Mouse (Mus musculus): Measurements from ENCODE around the gene Dnah5. TPM values are rescaled to one million over a fixed set of nuclear protein-coding genes. Genes with fewer than 3 reads are reported as not detected.
"Not testable (repeated sequence)": the region's sequence is repeated elsewhere in the genome, so short reads cannot be mapped to it uniquely, and the experiment has no call there.

Dnah5 gene
- polyA plus RNA-seq, 1 experiment from 2014 or later: 0.17 TPM

DNA sequence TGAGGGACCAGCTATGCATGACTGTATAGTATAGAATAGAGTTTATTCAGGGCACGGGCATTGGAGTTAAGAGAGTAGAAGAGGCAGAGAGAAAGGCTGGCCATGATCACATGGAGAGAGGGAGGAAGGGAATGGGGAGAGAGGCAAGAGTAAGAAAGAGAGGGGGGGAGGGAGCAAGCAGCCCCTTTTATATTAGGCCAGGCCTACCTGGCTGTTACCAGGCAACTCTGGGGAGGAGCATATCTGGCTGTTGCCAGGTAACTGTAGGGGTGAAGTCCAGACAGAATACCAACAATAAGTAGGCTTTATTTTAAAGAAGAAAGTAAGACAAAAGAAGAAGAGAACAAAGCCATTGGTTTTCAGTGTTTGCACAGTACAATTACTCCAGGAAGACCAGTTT lies 194.9 kb downstream of the Dnah5 start:
- H3K4me3 ChIP-seq (replicated peaks): no peak overlapping the region
- no peak overlapping the region for H3K4me2 ChIP-seq
- H3K9ac ChIP-seq: no peak overlapping the region
- peaks cover 11% of the 10 kb centered on the region for H3K4me1 ChIP-seq
- H3K27ac ChIP-seq: no peak overlapping the region
- H3K9me3 ChIP-seq: no peaks in the 10 kb centered on the region
- no peaks in the 10 kb centered on the region for H3K36me3 ChIP-seq (replicated peaks)
- no peak for ATAC-seq (ENCODE audit: low FRiP score)
- 81% methylated on average over 1 of the region's 1 CpGs for WGBS
- H3K27me3 ChIP-seq: no peaks in the 10 kb centered on the region

DNA sequence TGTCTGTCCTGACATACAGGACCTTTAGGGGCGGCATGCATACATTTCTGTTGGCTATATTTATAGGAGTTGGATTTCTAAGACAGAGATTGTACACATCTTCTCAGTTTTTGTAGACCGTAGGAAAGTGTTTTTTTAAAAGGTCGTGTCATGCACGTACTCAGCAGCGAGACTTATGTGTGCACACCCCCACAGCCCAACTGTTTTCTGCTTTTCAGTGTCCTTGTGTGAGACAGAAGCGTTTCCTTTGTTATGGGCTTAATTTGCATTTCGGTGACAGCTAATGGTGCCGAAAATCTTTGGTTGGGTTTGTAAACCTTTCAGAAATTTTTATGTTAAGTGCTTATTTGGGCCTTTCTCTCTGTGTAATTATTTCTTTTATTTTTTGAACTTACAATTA lies 195.7 kb downstream of the Dnah5 start:
- Histone ChIP-seq H3K27ac (no peak overlapping the region), H3K36me3 (replicated peaks) (no peaks in the 10 kb centered on the region), H3K9ac (no peak overlapping the region), H3K4me3 (replicated peaks) (no peak overlapping the region), H3K4me1 (peaks cover 11% of the 10 kb centered on the region), H3K27me3 (no peaks in the 10 kb centered on the region), H3K9me3 (no peaks in the 10 kb centered on the region), H3K4me2 (no peak overlapping the region)
- 47% methylated on average over 8 of the region's 8 CpGs for WGBS
- ATAC-seq (ENCODE audit: low FRiP score): no peak

- Histone ChIP-seq H3K27ac (no peak overlapping the region), H3K36me3 (replicated peaks) (no peaks in the 10 kb centered on the region), H3K9ac (no peak overlapping the region), H3K4me1 (no peaks in the 10 kb centered on the region), H3K27me3 (no peaks in the 10 kb centered on the region), H3K4me2 (no peak overlapping the region), H3K9me3 (no peaks in the 10 kb centered on the region), H3K4me3 (replicated peaks) (no peak overlapping the region)
- ATAC-seq (ENCODE audit: low FRiP score): no peak
- WGBS: 76% methylated on average over 3 of the region's 3 CpGs
These were observed 201.1 kb downstream of the Dnah5 start for GRCm38 (mm10) chr15:28404630-28405029.

DNA sequence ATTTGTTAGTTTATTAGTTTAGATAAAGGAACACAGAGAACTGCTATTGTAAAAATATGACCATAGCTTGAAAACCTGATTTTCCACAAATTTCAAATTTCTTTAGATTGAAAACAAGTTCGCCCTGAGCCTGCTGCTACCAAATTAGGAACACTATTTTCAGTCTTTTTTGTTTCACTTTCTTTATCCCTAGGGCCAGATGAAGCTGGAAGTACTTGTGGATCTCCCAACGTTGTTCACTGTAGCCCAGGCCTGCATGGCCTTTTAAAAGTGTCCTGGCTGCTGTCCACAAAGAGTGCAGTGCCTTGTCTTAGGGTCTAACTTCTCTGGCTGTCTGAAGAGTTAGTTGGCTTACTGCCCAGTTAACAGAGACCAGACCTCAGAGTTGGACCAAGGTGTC lies 201.6 kb downstream of the Dnah5 start:
- ATAC-seq (ENCODE audit: low FRiP score): no peak
- no peak overlapping the region for H3K4me3 ChIP-seq (replicated peaks)
- H3K9ac ChIP-seq: no peak overlapping the region
- H3K9me3 ChIP-seq: no peaks in the 10 kb centered on the region
- H3K36me3 ChIP-seq (replicated peaks): no peaks in the 10 kb centered on the region
- H3K4me1 ChIP-seq: no peaks in the 10 kb centered on the region
- H3K4me2 ChIP-seq: no peak overlapping the region
- no peak overlapping the region for H3K27ac ChIP-seq
- no peaks in the 10 kb centered on the region for H3K27me3 ChIP-seq
- WGBS: 66% methylated on average over 2 of the region's 2 CpGs

- H3K27me3 ChIP-seq: no peaks in the 10 kb centered on the region
- no peak overlapping the region for H3K27ac ChIP-seq
- ATAC-seq (ENCODE audit: low FRiP score): no peak
- H3K4me1 ChIP-seq: no peaks in the 10 kb centered on the region
- no peak overlapping the region for H3K4me2 ChIP-seq
- H3K4me3 ChIP-seq (replicated peaks): no peak overlapping the region
- WGBS: 90% methylated on average over 4 of the region's 4 CpGs
- no peaks in the 10 kb centered on the region for H3K36me3 ChIP-seq (replicated peaks)
- H3K9ac ChIP-seq: no peak overlapping the region
- no peaks in the 10 kb centered on the region for H3K9me3 ChIP-seq
These were observed 236.2 kb downstream of the Dnah5 start for GRCm38 (mm10) chr15:28439702-28440101.

DNA sequence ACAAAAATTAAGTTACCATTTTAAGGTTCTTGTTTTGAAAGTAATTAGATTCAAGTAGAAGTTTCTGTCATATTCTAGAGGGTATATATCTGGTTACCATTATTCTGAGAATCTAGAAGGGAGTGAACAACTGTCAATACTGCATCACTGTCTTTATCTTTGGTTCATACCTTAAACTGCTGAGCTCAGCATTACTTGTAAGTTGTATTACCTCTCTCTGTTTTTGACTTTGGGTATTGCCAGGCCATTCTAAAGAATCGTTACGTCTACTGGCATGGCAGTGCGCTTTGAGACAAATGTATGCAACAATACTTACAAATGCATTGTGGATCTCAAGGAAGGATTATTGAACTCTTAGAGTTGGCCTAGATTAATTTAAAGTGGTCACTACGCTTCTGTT lies 240.9 kb downstream of the Dnah5 start:
- Histone ChIP-seq H3K4me2 (no peak overlapping the region), H3K4me1 (no peaks in the 10 kb centered on the region), H3K27ac (no peak overlapping the region), H3K9me3 (no peaks in the 10 kb centered on the region), H3K9ac (no peak overlapping the region), H3K36me3 (replicated peaks) (no peaks in the 10 kb centered on the region), H3K27me3 (no peaks in the 10 kb centered on the region), H3K4me3 (replicated peaks) (no peak overlapping the region)
- ATAC-seq (ENCODE audit: low FRiP score): no peak
- WGBS: 94% methylated on average over 4 of the region's 4 CpGs

DNA sequence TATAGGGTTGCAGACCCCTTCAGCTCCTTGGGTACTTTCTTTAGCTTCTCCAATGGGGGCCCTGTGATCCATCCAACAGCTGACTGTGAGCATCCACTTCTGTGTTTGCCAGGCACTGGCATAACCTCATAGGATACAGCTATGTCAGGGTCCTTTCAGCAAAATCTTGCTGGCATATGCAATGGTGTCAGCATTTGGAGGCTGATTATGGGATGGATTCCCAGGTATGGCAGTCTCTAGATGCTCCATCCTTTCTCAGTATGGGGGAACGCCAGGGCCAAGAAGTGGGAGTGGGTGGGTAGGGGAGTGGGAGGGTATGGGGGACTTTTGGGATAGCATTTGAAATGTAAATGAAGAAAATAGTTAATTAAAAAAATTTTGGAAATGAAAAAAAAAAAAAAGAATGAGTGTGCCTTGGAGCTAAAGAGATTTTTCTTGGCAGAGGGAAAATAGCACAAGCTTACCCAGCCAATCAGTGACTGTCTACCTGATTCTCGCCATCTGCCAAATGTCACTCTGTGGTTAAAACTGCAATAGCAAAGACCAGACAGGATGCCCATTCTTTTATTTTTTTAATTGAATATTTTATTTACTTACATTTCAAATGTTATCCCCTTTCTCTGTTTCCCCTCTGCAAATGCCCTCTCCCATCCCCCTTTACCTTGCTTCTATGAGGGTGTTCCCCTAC lies 257.7 kb downstream of the Dnah5 start:
- not testable (repeated sequence) for ATAC-seq (ENCODE audit: low FRiP score)

GRCm38 (mm10) chr15:28466591-28467247 lies 263.2 kb downstream of the Dnah5 start:
- H3K36me3 ChIP-seq (replicated peaks): no peaks in the 10 kb centered on the region
- H3K9ac ChIP-seq: no peak overlapping the region
- no peaks in the 10 kb centered on the region for H3K27me3 ChIP-seq
- 93% methylated on average over 3 of the region's 3 CpGs for WGBS
- no peak overlapping the region for H3K4me3 ChIP-seq (replicated peaks)
- no peaks in the 10 kb centered on the region for H3K4me1 ChIP-seq
- no peak overlapping the region for H3K27ac ChIP-seq
- no peak for ATAC-seq (ENCODE audit: low FRiP score)
- no peaks in the 10 kb centered on the region for H3K9me3 ChIP-seq
- no peak overlapping the region for H3K4me2 ChIP-seq

More for the DNA sequence above, 257.7 kb downstream of the Dnah5 start:
- not testable (repeated sequence) for H3K9me3 ChIP-seq; H3K36me3 ChIP-seq (replicated peaks); H3K4me2 ChIP-seq; H3K4me3 ChIP-seq (replicated peaks); H3K9ac ChIP-seq; H3K27ac ChIP-seq; H3K27me3 ChIP-seq; H3K4me1 ChIP-seq
- 89% methylated on average over 2 of the region's 2 CpGs for WGBS

DNA sequence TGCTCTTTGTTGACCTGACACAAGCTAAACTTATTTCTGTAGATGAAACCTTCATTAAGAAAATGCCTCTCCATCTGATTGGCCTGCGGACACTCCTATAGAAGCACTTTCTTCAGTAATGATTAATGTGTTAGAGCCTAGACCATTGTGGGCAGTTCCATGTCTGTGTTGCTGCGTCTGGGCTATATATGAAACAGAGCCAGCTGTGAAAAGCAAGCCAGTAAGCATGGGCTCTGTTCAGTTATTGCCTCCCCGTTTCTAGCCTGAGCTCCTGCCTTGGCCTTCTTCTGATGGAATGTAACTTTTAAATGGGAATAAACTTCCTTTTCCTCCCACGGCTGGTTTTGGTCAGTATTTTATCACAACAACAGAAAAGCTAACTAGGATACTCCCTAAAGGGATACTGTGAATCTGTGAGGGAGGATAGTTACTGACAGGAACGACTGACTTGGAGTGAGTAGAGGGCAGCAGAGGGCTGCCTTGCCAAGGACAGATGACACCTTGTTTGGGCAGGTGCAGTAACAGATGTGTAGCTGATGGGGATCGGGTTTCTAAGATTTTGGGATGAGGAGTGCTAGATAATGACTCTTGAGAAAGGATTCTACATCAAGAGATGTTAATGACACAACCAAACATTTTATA lies 270.3 kb downstream of the Dnah5 start:
- 78% methylated on average over 6 of the region's 6 CpGs for WGBS
- no peaks in the 10 kb centered on the region for H3K9me3 ChIP-seq
- H3K36me3 ChIP-seq (replicated peaks): no peaks in the 10 kb centered on the region
- ATAC-seq (ENCODE audit: low FRiP score): no peak
- H3K4me1 ChIP-seq: no peaks in the 10 kb centered on the region
- no peak overlapping the region for H3K4me2 ChIP-seq
- no peaks in the 10 kb centered on the region for H3K27me3 ChIP-seq
- no peak overlapping the region for H3K4me3 ChIP-seq (replicated peaks)
- no peak overlapping the region for H3K27ac ChIP-seq
- H3K9ac ChIP-seq: no peak overlapping the region

DNA sequence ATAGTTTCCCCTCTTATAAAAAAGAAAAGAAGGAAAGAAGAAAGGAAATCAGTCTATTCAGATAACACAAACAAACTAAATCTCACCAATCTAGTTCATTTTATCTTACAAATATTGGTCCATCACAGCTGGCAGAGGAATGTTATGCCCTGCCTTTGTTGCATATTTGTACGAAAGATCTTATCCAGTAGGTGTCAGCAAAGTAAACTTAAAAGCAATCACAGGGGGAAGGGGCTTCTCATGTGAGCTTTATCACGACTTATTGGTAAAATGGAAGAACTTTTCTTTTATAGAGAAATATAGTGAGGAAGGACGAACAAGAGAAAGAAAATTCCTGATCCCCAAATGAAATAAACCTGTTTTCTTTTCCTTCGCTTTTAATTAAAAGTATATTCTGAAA lies 299.3 kb downstream of the Dnah5 start:
- Histone ChIP-seq H3K4me1 (no peaks in the 10 kb centered on the region), H3K36me3 (replicated peaks) (no peaks in the 10 kb centered on the region), H3K27ac (no peak overlapping the region), H3K9ac (no peak overlapping the region), H3K27me3 (no peaks in the 10 kb centered on the region), H3K4me2 (no peak overlapping the region), H3K9me3 (no peaks in the 10 kb centered on the region), H3K4me3 (replicated peaks) (no peak overlapping the region)
- WGBS: 63% methylated on average over 4 of the region's 4 CpGs
- no peak for ATAC-seq (ENCODE audit: low FRiP score)

DNA sequence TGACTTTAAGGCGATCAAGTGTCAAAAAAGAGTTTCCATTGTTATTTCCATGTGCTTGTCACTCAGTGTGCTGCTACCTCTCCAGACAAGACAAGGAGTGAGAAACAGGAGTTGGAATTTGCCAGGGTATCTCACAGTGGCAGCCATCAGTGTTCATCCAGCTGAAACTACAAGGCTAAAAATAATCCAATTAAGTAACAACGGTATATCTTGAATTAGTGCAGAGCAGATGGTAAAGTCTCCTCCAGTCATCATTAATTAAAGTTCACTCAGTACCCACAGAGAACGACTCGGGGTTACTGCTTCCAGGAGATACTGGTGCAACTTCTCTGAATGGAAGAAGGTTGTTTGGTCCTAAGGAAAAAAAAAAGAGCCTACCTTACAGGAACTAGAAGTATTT lies 311.6 kb downstream of the Dnah5 start:
- H3K4me1 ChIP-seq: no peaks in the 10 kb centered on the region
- H3K27ac ChIP-seq: no peak overlapping the region
- no peak overlapping the region for H3K4me3 ChIP-seq (replicated peaks)
- H3K27me3 ChIP-seq: no peaks in the 10 kb centered on the region
- ATAC-seq (ENCODE audit: low FRiP score): no peak
- no peak overlapping the region for H3K9ac ChIP-seq
- 78% methylated on average over 4 of the region's 4 CpGs for WGBS
- no peaks in the 10 kb centered on the region for H3K36me3 ChIP-seq (replicated peaks)
- H3K4me2 ChIP-seq: no peak overlapping the region
- no peaks in the 10 kb centered on the region for H3K9me3 ChIP-seq

Measured in forebrain, embryonic 12.5 days (tissue).